Mouse (Mus musculus) common myeloid progenitor, adult 5-6 weeks (primary cell): ENCODE data around the gene Ror2. TPM values are rescaled to one million over a fixed set of nuclear protein-coding genes. Genes with fewer than 3 reads are reported as not detected.

Experiments used
- ATAC-seq: replicated peaks from 2 replicates; pipeline ENCODE4 v1.8.0; 2016; ENCODE audit warnings: low read depth, mild to moderate bottlenecking, moderate TSS enrichment, inconsistent platforms; ENCODE audit not compliant: poor library complexity, severe bottlenecking
- total RNA-seq: library from RNA; stranded (forward); fragments of 200-1000, 187-1606 nt; gene quantifications from 2 replicates; pipeline ENCODE4 v1.2.3, GENCODE M21; 2017

The Ror2 gene
- total RNA-seq, 1 experiment from 2014 or later: not detected

DNA sequence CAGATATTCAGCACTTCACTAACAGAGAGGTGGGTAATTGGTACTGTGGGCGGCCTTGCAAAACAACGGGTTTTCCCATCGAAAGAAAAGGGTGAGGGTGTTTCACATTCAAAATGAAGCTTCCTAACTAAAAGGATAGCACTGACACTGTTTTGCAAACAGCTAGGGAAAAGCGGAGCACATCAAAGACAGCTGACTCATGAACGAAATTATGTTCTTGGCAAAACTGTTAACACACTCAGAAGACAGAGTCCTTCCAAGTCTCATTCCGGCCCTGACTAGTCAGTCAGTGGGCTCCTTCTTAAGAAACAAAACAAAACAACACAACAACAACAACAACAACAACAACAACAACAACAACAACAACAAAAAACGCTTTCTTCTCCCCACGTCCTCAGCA lies 10.1 kb downstream of the Ror2 start:
- no peak for ATAC-seq

DNA sequence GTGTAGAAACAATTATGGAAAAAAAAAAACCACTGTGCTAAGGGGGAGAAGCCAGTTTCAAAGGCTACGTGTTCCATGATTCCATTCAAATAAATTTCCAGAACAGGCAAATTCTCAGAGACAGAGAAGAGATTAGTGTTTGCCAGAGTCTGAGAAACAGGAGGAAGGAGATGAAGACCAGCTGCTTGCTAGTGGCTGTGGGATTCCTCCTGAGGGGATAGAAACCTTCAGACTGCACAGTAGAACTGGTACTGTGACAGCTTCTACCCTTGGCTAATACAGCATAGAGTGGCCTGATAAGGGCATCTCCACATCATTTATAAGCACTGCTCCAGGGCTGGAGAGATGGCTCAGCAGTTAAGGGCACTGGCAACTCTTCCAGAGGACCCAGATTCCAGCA lies 11.2 kb downstream of the Ror2 start:
- no peak for ATAC-seq

DNA sequence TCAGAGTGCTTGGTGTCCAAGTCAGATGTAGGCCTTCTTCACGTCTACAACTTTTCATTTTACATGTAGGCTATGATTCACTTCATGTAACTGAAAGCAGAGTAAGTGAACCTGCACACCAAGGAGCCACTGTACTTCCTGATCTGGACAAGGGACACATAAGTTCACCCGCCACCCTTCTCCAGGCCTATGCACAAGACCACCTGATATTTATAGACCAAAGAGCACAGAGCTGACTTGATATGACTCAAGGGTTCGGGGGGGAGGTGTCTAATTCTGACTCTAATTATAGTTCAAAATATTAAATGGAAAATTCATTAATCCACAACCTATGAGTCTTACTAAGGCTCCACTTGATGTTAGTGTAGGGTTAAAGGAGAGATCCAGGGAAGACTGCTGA lies 14.3 kb downstream of the Ror2 start:
- ATAC-seq: no peak

DNA sequence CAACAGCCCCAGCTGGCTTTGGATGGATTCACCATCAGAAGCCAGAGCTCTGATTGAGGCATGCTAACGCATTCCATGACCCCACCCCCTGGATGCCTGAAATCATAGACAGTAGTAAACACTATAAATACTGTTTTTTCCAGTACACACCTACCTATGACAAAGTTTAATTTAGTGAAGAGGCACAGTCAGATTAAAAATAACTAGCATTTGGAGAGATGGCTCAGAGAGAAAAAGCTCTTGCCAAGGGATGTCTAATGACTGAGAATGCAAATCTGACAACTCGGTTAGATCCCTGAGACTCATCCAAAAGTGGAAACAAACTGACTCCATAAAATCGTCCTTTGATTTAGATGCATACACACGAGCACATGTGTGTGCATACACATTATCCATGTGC lies 15.4 kb downstream of the Ror2 start:
- no peak for ATAC-seq

DNA sequence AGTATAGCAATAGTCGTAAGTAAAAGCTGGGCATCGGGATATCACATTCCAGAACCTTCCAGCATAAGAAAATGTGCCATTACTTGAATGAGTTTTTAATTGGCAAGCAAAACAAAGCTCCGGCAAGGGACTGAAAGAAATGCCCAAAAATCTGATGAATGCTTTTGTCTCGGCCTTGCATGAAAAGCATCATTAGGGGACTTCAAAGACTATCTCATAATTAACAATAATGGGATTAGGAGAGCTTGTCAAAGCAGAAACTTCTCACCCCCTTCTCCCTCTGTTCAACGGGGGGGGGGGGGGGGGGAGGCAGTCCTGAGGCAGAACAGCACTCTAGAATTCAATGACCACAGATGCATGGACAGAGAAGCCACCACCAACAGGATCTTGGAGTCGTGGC lies 17.4 kb downstream of the Ror2 start:
- ATAC-seq: no peak

DNA sequence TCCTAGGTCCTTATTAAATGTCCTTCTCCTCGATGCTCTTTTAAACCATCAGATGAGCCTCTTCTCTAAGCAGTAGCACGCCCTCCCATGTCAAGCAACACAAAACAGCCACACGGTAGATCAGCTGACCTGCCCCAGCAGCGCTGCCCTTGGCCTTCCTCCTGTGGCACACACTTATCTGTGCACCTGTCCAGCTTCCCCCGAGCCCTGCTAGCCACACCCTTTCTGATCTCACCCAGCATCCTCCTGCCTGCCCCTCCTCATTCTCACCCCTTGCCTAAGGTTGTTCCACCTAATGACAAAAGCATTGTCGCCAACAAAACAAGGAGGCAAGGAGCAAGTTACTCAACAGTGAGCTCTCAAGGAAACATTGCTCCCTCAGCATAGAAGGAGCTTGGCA lies 18.1 kb downstream of the Ror2 start:
- no peak for ATAC-seq

DNA sequence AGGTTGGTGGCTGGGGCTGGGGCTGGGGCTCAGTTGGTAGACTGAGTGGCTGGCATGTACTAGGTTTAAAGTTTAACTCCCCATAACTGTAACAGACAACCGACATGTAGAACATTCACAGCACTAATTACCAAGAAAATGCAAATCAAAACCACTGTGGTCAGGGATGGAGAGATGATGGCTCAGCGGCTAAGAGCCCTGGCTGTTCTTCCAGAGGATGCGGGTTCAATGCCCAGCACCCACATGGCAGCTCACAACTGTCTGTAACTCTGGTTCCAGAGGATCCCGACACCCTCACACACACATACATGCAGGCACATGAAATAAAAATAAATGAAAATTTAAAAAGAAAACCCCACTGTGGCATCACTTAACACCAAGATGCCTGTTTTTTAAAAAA lies 18.8 kb downstream of the Ror2 start:
- ATAC-seq: no peak

DNA sequence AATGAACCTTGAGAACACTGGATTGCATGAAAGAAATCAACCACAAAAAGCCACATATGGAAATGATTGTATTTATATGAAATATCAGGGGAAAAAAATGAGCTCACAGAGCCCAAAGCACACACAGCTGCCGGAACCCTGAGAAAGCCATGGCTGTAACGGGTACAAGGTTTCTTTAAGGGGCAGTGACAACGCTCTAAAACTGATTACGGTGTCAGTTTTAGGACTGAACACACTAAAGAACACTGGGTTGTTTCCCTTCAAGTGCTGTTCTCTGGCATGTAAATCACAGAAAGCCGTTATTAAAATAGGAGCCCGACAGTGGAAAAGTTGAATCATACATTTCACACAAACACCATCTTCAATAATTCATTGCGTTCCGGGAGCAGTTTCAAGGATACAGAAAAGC lies 19.4 kb downstream of the Ror2 start:
- ATAC-seq: no peak

DNA sequence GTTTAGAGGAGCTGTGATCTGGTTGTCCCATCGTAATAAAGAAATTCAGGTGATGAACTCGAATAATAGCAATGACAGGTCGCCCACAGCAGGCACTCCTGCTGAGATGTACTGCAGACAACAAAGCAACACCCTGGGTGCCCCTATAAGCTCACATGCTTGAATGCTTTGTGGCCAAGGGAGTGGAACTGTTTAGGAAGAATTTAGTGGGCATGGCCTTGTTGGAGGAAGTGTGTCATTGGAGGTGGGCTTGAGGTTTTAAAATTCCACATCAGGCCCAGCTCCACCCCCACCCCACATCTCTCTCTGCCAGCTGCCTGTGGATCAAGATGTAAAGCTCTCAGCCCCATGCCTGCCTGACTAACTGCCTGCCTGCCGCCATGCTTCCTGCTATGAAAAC lies 21.0 kb downstream of the Ror2 start:
- no peak for ATAC-seq

DNA sequence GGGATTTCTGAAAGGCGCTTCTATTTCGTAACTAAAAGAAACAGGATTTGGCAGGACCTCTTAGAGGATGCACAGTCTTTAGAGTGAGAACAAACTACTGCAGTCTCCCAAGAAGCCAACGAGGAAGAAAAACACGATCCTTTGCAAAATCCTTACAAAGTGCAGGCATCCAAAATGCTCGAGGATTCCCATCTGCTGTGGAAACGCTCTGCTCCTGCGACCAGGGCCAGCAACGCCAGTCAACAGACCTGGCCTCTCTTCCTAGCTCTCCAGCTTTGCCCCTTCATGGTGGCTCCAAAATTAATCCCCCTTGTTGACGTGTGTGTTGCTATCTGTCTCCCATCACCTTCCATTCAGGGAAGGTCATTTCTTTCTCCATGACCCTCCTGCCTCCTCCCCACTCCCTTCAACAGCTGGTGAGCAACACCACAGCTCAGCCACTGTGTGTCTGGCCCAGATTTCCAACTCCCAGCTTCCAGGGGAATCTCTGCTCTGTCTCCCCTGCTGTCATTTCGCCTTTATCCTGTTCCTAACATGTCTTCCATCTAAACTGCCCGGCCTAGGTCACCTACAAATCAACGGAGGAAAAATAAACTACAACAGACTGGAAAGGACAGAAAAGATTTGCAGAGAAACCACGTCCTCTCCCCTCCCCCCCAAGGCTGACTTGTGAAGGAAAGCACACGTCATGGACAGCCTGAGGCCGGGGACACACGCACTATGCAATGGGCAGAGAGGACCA lies 23.2 kb downstream of the Ror2 start:
- no peak for ATAC-seq

DNA sequence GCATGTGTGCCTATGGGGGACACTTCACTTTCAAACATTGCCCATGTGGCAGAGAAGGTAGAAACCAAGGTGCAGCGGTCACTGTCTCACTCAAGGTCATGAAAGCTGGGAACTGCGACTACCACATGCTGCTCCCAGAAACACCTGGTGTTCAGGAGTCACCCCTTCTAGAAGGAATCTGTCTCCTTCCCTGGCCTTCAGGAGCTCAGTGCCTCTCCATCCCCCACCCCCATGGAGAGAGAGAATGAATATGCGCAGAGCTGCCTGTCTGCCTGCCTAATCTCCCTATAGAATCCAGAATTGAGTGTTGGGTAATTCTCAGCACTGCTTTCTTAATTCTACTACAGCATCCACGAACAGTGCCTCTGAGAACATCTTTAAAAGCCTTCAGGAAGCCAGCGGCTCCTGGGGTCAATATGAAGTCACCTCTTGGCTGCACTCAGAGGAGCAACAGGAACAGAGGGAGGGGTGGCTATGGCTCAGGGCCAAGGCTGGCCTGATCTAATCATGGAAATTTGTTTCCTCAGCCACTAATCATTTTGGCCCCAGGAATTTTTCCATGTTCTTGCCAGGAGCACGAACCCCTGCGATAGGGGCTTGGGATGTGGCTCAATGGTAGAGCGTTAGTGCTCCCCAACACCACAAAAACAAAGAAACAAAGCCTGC lies 24.7 kb downstream of the Ror2 start:
- no peak for ATAC-seq

DNA sequence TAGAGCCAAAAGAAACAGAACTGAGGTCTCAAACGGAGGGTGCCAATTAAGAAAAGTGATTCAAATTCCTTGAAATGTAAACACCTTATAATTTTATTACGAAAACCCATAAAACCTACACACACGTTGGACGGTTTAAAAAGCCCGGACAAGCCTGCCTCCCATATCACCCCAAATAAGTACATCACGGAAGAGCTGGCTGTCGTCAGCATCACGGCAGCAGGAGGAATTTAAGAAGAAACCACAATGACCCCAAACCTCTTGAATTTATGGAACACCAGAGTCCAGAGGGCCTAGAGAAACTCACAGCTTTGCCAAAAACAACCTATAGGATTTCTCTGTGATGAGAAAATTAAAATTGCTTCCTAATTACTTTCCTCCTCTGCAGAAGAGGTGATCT lies 27.0 kb downstream of the Ror2 start:
- no peak for ATAC-seq

DNA sequence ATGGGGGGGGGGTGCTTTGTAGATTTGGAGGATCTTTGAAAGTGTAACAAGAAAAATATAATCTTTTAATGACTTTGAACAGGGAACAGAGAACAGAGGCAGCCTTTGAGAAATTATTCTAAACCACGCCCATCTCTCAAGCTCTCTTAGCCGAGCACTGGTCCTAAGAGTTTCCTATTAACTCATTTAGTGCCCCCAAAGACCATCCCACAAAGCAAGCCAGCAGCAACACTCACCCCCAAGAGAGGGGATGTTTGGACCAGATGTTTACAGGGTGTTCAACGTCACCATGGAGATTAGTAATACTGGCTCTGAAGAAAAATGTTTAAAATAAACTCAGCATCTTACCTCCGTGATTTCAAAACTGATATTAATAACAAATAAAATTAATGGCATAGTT lies 27.4 kb downstream of the Ror2 start:
- ATAC-seq: no peak

DNA sequence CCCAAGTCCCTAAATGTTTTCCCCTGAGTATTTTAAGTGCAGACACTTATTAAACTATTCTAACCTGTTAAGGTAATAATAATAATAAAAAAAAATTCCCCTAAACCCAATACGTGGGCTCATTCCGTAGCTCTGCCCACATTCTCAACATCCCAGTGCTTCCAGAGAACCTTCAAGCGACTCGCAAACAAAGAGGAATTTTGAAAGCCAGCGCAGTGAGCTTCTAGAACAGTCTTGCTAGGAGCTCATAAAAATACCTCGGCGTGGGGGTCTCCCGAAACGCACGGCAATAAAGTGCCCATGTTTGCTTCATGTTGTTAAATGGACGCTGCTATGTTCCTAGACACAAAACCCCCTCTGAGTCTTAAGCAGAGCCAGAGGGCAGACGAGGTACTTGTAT lies 32.7 kb downstream of the Ror2 start:
- no peak for ATAC-seq

DNA sequence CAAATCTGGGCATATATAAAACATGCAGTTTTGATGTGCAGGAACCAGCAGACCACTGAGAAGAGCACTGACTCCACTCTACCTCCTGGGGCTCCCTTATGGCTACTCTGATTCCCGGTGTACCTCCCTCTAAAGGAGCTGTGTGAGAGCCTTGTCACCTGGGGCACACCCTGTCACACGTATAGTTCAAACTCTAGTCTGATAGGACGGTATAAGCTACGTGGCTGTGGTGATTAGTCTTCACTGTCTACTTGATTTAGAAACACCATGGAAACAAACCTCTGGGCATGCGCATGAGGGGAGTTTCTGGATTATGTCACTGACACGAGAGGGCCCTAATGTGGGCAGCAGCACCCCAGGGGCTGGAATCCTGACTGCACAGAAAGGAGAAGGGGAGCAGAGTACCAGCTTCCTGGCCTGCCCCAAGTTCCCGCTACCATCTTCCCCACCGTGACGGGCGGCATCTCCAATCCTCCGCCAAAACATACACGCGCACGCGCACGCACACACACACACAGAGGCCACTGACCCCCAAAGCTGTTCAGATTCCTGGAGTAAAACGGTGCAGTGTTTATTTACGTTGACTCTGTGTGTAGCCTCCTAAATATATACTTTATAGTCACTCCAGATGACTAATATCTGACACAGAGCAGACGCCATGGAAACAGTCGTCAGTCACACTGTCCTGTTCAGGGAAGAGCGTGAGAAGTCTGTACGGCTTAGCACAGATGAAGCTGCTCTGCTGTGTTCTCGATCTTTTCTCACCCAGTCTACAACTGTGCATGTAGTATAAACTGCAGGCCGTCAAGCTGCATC lies 37.1 kb downstream of the Ror2 start:
- no peak for ATAC-seq

DNA sequence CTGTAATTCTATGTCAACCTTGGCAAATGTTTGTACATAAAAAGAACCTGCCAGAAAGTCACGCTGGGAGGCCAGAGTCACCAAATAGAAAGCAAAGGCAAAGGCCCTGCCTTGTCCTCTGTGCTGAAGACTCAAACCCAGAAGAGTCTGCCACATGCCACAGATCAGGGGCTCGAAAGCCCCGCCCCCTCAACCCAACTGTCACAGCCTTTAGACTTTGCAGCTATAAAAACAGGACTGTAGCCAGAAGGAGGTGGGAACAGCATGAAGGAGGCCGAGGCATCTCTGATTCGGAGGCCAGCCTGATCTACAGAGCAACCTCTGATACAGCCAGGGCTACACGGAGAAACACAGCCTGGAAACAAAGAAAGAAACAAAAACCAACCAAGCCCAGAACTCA lies 37.8 kb downstream of the Ror2 start:
- ATAC-seq: no peak

DNA sequence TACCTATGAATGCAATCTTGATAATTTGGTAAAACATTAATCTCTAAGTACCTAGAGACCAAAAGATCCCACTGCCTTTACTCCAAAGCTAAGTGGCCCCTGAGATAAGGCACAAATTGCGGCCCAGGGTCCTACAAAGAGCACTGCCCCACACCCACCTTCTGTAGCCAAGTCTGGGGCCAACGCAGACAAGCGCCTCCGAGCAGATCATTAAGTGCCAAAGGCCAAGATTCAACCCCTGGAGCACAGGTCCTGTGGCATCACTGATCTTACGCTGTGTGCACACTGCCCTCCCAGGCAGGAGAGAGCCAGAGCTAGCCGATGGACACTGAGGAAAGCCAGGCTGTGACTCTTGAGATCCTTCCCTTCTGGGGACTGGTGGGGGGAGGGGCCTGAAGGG lies 38.7 kb downstream of the Ror2 start:
- ATAC-seq: no peak

DNA sequence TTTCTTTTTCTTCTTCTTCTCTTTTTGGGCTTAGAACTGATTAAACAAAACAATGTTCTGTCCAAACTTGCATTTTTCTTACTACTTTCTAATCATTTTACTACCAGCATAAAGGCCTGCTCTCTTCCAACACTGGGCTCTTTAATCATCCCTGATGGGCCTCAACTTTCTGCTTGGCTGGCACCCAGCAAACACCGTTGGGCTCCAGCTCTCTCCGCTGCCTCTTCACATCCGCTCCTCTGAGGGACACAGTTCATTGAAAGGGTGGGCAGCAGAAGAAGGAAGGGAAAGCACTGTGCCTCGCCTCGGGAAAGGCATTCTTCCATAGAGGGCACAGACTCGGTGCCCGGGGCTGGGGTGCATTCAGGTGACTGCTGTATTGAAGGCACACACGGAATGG lies 41.8 kb downstream of the Ror2 start:
- ATAC-seq: no peak

DNA sequence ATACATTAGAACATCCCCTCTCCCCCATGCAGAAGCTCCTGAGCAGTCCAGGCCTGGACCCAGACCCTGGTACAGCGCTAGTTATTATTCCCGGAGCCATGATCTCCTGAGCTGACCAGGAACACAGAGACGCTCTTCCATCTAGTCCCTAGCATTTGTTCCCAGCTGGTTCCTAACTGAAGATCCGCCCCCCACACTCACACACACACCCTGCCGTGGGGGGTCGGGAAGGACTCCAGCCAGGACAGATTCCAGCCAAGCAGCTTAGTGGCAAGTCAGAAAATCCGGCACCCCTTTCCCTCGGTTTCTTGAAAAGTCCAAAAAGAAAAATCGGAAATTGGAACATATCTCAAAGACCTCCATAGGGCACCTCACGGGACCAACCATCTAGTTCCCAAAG lies 48.5 kb downstream of the Ror2 start:
- no peak for ATAC-seq

DNA sequence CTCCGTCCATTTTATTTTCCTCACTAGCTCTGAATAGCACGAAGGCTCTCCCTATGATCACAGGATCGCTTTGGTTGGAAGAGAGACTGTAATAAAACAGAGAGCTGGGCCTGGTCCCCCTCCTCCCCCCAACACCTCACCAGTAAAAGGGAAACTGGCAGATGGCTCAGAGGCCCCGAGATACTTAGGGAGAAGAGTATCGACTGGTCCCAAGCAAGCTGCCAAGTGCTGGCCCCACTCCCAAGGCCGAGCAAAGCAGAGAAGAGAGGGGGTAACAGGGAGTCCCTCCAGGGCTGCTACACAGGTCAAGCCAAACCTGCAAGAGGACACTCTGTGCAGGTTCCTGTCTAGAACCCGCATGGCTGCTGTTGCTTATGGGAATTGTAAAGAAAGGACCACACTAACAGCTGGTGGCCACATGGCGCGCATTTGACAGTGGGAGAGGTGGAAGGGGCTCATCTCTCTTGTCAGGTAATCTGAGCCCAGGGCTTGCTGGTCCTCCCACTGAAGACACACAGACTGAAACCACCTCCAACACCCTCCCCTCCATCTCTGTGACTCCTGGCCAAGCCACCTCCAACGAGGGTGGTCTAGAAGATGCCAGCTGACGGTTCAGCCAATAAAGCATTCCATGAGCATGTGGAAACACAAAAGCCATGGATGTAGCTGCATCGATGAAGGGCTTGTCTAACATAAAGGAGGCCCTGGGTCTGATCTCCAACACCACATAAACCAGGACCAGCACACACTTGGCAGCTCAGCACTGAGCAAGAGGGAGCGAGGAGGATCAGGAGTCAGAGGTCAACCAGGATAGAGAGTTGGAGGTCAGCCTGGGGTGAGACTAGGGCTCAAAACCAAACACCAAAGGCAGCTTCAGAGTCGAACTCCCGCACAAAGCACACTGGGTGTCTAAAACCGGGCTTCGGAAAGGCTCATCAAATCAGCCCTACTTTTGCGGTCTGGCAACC lies 49.2 kb downstream of the Ror2 start:
- no peak for ATAC-seq
